Mouse (Mus musculus) urinary bladder, adult 18-20 months (tissue): ENCODE measurements at regions not wholly inside any gene's neighbourhood (a gene's known extent, or its start where the extent isn't known, plus 50 kb on each side); places are given as distances from the start of the nearest gene placed in this dataset.
"Not testable (repeated sequence)": the region's sequence is repeated elsewhere in the genome, so short reads cannot be mapped to it uniquely, and the experiment has no call there.

Source experiments
- DNase-seq, 2 experiments: peaks; one replicate each; pipeline ENCODE4 v3.0.0; 2022; ENCODE audit warnings: low spot score in 2 of 2, mixed read lengths in 2 of 2

DNA sequence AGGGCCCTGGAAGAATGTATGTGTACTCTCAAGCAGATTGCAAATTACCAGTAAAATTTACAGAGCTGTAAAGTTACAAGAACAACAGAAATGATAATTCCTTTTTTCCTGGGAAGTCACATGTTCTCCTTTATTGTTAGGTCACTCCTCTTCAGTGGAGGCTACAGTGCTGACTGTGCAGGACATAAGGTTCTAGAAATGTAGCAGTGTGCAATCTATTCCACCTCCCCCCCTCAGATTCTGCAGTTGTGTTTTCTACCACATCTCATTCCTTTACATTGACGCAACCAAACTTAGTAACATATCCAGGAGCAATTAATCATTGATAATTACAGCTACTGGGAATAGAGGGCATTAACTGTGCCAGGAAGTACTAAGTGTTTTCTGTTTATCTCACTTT lies 385.3 kb upstream of the Tnc start:
- DNase-seq: no peak

DNA sequence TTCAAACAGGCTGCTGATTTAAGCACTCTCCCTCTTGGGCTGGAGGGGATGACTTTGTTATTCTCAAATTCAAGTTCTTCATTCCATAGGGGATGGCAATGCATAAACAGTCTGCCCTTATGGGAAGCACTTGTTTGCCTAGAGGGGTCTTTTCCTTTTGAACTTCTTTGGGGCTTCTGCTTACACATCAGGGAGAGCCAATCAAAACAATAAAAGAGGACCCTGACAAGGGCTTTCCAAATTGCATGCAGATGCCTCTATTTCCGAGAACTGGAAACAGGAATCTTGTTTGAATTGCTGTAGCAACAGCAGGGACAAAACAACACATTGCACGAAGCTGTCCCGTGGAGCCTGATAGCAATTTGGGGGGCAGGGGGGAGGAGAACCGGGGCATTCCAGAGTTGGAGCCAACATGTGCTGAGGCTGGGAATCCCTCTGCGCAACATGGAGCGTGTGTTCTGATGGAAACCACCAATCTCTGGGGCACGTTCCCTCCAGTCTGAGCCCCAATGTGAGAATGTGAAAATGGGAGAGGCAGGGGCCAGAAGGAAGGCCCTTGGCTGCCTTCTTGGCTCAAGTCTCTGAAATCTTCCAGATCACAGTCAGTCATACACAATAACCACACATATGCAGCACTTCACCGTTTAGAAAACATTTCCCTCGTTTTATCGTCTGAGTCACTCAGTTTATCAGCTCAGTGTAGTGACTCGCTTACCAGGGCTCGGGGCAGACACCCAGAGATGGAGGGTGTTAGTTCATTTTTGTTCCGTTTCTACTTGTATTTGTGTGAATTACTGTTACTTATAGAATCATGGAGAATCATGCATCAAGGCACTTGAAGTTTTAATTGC lies 391.2 kb upstream of the Tnc start:
- no peak for DNase-seq

DNA sequence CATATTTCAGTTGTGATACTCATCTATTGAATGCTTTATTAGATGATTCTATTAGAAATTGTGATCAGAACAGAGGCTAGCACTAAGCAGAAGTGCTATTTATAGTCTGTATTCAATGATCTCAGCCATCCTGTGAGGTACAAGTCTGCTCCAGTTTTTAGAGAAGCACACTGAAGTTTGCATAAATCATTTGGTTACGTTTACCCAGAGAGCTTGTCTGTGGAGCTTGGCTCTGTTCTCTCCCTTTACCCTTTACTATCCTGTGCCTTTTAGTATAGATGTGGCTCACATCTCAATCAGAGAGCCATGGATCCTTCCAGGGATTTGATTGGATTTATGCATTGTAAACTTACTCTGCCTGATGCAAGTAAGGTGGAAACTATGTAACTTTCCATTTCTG lies 404.6 kb upstream of the Tnc start:
- no peak for DNase-seq

DNA sequence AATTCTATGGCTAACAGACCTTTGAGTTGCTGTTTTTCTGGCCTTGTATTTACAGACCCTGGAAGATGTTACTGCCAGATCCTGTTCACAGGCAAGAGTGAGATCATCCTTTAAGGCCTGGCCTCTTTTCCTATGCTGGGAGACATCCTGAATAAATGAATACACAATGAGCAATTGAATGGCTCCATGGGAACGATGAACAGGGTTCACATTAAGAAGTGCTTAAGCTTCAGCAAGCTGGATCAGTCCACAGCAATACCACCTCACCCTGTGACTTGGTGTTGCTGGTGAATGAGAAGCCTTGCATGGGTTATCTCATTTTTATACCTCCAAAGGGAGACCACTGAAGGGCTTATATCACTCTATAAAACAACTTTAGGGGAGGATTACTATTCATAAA lies 405.1 kb upstream of the Tnc start:
- DNase-seq: no peak

DNA sequence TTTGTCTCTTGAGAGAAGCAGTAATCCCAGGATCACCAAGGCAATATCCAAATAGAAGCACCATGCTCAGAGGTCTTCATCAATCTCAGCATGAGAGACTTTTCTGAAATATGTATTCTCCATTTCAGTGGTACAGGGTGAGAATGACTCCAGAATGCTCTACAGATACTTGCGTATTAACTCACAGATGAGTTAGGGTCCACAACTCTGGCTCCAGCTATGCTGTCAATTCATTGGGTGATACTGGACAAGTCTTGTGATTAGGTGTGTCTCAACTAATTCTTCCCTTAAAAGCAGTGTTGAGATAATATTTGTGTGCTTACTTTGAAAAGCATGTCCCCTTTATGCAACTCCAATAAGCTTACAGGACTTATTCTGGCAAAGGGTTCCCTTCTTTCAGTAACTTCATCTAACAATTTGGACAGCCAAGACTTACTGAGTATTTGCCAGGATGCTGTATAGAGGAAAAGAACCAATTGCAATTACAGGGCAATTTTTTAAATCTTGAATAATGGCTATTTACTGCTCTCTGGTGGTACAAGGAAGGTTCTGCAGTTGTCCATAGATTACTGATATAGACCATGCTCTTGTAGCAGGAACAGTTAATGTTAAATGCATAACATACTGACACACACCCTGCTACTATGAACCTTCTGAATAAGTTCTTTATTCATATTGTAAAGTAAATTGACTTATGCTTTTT lies 445.6 kb upstream of the Tnc start:
- no peak for DNase-seq

DNA sequence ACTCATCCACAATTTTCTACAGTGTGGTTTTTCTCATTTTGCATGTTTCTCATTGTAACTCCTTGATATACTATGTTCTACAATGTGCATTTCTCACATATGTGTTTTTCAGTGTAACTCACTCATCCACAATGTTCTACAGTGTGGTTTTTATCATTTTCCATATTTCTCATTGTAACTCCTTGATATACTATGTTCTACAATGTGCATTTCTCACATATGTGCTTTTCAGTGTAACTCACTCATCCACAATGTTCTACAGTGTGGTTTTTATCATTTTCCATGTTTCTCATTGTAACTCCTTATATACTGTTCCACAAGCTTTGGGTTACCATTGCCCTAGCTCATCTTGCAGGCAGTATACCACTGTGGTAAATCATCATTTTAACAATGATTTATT lies 450.9 kb upstream of the Tnc start:
- DNase-seq: not testable (repeated sequence)

DNA sequence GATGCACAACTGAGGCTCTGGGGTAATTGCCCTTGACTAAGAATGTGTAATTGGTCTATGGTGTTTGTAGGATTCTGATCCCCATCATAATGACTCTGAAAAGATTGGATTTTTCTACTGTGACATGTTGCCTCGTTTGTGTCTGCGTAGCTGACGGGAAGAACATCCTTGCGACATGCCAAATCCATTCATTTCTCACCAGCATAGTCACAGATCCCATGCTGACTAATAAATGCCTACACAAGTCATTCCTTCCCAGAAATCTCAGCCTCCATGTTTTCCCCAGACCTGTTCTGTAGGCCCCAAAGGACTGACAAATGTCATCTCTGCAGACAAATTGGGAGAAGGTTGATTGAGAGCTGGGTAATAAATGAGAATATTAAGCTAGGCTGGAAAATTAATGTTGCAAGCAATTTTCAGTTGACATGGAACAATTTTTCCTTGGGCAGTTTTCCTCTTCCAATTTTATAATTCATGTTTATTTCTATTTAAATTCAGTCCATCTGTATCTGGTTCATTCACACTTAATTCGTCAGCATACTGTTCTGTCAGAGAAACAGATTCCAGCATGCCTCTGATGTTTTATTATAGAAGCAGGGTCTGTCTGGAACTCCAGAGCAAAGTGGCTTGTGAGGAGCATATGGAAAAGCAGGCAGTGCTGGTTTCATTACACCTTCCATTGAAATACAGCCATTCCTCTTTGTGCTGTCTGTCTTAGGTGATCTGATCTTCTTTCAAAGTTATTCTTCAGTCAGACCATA lies 454.0 kb upstream of the Tnc start:
- no peak for DNase-seq

DNA sequence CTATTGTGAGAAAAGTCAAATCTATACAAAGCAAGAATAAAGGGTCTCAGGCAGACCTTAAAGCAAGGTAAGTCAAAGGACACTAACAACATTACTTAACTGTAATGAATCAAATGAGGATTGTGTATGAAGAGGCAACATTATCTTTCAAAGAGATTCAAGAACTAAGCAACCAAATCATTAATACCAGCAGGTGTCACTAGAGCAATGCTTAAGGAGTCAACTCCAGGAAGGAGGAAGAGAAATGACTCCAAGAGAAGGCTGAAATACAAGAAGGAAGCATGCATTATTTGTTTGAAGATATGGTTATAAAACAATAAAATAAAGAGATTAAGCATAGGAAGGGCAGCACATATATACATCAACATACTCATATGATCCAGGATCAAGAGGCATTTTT lies 475.1 kb upstream of the Tnc start:
- DNase-seq: no peak

DNA sequence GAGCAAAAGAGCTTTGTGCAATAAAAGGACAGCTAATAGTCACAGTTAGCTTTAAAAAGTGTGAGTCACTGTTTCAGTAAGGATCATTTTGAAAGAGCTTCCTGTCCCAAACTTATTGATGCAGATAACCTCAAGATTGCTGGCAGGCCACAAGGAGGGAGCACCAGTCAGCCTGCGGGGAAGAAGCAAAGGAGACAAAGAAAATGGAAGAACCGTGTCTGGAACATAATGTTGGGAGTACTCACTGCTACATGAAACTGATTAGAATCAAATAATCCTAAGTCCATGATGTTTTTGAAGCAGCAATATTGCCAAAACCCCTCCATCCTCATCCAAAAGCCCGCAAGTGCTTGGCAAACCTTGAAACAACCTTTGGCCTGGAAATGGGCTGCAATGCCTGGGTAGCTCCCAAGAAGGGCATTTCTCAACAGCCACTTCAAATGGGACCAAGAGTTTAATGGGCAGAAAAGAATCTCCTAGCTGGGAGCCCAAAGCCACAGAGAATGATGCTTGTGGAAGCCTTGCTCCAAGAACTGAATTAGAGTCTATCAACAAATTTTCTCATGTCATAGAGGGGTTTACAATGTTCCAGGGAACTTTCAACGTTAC lies 481.0 kb upstream of the Tnc start:
- DNase-seq: no peak

DNA sequence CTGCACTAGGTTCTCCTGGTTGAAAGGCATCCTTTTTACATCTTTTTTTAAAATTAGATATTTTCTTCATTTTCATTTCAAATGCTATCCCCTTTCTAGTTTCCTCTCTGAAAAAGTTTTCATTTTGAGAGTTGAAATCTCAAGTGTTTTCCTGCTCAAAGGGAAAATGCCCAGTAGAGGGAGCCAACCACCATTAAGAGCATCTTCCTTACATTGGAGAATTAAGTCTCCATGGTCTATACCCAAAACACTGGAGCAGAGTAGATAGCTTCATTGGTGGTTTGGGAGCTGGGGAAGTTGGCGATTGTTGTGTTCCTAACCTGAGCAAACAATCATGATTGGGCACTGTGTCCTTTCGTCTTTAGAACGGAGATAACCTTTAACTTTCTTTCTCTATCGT lies 483.8 kb upstream of the Tnc start:
- no peak for DNase-seq

DNA sequence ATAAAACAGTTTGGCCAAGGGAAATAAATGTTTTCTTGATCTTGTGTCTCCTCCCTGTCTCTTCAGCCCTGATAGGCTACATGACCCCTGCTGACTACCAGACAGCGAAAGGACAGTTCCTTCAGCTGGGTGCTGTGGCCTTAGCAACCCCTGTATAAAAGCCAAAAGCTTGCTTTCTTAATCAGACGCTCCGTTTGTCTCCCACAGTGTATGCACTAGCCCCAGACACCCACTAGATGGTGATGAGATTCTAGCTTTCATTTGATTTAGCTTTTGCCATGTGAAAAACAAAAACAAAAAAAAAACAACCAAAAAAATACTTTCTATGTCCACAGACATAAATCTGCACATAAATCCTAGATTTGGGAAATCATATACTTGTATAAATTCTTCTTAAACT lies 486.2 kb upstream of the Tnc start:
- no peak for DNase-seq

DNA sequence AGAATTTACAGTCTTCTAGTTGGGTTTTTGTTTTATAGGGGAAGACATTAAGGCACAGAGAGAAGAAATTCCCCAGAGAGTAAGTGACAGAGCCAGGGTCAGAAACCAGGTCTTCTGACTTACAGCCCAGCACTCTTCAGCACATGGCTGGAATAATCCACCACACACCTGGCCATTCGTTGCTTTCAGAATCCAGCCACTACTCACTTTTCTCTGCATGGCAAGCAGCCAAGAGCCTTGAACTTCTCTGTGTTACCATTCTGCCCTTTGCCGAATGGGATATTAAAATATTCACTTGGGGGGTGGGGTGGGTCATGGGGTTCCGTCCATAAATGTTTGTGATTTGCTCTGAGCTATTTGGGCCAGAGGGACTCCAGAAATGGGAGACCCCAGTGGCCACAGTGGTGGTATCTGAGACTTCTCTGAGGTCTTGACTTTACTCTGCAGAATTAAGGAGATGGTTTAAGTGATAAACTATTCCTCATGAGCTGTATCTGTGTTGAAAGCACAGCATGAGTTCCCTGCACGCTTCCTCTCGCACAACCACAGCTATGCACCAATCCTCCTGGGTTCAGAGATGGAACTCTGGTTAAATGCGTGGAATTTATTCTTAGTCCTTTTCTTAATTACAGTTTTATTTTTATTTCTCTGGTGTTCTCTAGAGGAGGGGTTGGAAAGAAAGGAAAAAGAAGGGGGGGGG lies 488.9 kb upstream of the Tnc start:
- DNase-seq: no peak

DNA sequence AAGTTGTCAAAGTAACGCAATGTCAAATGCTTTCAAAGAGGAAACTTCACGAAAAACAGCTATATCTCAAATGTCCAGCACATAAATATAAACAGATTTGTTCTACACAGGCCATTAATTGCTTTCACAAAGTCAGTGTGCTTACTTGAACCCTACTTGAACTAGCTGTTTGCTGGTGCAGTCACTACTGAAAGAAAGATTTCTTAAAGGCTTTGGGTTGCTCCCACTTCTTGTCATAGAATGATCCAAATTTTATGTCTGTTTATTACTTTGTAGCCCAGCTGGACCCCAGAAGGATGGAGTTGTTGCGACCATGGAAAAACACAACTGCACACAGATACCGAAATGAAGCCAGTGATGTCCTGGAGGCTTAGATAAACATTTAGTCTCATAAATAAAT lies 491.2 kb upstream of the Tnc start:
- no peak for DNase-seq

DNA sequence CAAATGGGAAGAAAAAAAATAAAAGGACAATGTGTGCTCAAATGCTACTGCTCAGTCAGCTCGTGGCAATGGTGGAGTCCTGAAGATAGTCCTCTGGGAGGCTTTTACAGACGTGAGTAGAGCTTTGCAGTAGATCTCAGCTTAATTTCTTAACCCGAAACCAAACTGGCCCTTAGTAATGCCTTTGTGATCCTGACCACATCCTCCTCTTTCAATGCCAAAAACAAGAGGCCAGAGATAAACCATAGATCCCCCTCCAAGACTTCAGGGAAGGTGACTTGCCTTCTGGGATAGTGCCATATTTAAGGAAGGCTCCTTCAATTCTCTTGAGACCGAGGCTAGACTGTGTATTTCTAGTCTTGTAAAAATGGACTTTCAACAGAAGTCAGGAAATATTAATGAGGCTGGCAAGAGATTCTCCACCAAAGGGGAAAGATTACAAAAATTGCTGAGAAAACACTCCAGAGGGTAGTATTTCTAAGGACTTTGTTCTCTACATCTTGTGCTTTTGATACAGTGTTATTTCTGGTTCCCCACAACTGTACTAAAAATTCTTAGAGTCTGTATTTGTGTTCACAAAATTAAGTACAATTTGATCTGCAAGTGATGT lies 497.9 kb upstream of the Tnc start:
- no peak for DNase-seq

DNA sequence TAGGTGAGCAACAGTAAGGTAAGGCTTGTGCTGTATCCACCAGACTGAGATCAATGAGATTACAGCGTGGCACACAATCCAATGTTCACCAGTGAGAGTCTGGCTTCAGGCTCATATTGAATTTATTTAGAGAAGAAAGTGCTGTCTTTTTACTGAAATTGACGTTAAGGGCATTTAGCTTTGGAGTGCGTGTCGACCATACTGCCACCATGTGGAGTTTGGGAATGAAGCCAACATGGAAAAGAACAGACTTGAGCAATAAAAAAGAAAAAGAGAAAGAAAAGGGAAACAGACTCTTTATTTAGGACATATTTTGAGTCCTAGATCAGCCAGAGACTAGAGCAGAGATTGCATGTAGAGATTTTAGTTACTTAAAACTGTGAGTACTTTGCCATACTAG lies 499.6 kb upstream of the Tnc start:
- DNase-seq: no peak

DNA sequence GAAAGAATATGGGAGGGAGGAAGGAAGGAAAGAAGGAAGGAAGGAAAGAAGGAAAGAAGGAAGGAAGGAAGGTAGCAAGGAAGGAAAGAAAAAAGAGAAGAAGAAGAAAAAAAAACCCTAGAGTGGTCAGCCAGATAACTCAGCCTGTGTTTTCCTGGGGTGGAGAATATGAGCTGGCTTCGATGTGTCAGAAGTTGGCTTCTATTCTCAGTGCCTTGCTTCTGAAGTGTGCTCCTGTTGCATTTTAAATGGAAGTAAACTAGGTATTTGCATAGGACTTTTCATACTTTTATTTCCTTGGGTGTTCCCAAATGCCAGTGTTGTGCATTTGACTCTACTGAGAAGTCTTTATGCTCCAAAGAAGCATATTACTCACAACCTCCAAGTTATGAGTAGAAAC lies 515.7 kb upstream of the Tnc start:
- no peak for DNase-seq

DNA sequence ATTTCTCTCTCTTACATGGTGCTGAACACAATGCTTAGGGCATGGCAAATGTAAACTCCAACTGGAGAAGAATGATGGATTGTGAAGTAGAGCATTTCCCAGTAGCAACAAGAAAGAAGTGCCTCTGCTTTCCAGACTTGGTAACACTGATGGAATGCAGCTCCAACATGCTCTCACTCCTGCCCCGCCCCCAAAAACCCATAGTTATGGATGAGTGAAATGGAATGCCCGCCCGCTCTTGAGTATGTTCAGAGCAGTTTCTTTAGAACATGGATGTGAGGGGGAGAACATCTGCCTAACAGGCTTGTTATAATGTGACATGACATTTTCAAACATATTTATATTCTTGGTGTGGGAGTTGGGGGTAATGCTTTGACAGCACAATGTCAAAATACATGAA lies 517.2 kb upstream of the Tnc start:
- DNase-seq: no peak

DNA sequence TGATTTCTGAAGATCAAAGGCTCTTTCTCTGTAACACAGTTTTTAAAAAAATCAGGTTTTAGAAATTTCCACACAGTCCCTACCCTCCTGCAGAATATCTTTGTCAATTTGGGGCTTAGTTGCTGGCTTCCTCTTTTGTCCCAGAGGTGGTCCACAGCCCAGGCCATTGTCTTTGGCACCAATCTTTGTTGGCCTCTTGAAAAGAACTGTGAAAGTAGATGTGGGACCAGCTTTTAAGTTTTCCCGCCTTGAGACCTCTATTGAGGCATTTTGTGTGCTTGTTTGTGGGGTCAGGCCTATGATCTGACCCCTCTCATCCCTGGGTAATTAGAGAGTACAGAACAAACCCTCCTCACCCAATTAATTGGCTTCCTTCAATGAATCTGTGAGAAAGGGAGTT lies 523.9 kb upstream of the Tnc start:
- no peak for DNase-seq

DNA sequence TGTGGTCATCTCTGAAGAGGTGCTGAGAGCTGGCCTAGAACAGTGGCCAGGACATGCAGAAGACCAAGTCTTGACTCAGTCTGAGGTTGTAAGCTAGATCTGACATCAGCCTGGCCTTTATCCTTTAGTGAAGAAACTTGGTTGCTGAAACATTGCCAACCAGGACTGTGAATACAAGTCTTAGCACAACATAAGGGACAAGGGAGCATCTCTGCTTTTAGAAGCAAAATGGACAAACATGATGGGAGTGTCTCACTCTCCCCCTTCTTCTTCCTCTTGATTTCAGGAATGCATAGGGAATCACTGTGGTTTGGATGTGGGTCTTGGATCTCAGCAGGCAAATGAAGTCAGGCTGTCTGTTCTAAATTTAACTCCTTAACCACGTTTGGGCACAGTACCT lies 529.1 kb upstream of the Tnc start:
- DNase-seq: no peak

DNA sequence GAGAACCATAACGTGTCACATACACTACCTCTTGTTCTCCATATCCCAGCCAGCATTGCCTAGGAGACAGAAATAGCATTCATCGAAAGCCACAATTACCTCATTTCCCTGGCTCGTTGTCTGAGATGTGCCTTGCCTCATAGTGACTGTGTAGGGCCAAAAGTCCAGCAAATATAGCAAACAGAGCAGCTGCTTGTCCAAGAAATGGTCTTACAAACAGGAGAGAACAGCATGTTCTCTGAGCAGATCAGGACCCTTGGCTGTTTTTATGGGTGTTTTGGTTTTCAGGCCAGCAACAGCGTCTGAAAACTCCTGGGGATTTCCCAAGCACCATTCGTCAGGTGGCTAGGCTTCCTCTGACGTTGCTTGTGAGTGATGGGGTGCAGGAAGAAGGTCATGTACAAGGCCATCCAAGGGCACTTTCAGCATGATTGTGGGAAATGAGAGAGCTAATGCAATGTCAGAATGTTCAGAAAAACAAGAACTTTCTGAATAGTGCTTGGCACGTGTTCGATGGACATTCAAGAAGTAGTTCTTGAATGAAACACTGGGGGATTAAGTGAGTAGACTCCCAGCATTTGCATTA lies 528.9 kb upstream of the Pappa start:
- DNase-seq: peak in 1 of 2 experiments; percentile 52

DNA sequence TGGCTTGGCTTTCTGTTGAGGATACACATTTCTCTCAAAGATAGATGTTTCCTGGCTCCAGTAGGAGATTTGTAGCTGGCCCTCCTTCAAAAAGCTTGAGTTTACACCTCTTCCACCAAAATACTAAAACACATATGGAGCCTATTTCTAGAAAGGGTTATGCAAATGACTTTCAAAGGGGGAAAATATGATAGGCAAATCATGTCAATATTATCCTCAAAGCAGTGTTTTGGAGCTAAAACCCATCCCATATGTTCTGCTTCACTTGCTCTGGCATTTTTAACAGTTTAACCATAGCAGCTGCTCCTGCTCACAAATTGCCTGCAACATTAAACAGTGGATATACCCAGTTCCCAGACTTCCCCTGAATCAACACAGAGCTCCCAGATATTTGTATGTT lies 525.5 kb upstream of the Pappa start:
- no peak for DNase-seq
